Mouse (Mus musculus): ENCODE data around the gene Garnl3.

DNA sequence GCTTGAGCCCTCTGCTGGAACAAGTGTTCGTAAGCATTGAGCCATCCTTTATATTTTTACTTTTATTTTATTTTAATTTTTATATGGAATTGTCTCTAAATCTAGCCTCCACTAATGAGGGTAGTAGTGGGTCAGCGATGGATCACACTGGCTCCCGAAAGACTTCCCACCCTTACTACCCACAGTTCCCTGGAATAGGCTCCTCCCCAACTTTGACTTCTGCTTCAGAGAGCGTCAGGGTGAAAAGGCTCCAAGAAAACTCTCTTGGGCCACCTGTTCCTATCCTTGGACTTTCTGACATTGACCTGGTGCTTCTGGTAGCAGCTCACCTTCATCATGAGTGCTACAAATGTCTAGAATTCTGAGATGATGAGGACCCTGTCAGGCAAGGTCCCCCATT, 148.8 kb downstream of the Garnl3 start:
- TF ChIP-seq CTCF (IDR thresholded peaks at IDR 0.05; ENCODE audit: low read depth), result no peak
- no peak for TF ChIP-seq EP300 (IDR thresholded peaks at IDR 0.05; ENCODE audit: low read depth)

Measured in liver, embryonic 14.5 days (tissue).